Mouse (Mus musculus) testis, postnatal 14 days (tissue): Measurements from ENCODE around the gene Gm9936.
"Not testable (repeated sequence)": the region's sequence is repeated elsewhere in the genome, so short reads cannot be mapped to it uniquely, and the experiment has no call there.

Experiments used
- DNase-seq: peaks from one replicate; pipeline ENCODE4 v3.0.0; 2021; ENCODE audit warnings: low spot score

Gene Gm9936

DNA sequence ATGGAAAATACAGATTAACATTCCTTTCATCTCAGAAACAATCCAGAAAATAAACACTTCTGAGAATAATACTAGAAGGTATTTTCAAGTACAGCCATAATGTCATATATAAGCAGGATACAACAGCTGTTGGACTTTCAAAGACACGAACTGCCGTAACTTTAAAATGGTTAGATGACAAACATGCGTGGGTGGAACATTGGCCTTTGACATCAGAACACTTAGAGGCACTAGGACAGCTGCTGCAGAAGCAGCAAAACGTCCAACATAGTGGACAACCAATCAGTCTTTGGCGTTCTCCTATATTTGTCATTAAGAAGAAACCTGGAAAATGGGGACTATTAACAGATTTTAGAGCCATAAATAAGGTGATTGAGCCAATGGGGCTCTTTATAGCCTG lies 18.0 kb downstream of the Gm9936 start:
- DNase-seq: not testable (repeated sequence)

GRCm38 (mm10) chr5:114836886-114837285 lies 21.6 kb downstream of the Gm9936 start:
- no peak for DNase-seq

DNA sequence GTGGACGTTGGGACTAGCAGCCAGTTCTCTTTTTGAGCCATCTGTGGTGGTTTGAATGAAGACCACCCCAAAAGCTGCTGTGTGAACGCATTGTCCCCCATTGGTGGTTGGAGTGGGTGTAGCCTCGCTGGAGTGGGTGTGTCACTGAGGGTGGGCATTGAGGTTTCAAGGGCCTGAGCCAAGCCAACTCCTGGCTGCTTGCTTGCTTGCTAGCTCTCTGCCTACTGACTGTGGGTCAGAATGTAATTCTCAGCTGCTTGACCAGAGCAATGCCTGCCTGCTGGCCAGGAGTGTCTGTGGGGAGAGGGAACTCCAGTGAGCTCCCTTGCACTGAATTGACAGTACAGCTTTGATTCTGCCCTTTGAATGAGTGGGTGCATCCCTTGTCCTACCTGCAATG lies 28.7 kb downstream of the Gm9936 start:
- no peak for DNase-seq

DNA sequence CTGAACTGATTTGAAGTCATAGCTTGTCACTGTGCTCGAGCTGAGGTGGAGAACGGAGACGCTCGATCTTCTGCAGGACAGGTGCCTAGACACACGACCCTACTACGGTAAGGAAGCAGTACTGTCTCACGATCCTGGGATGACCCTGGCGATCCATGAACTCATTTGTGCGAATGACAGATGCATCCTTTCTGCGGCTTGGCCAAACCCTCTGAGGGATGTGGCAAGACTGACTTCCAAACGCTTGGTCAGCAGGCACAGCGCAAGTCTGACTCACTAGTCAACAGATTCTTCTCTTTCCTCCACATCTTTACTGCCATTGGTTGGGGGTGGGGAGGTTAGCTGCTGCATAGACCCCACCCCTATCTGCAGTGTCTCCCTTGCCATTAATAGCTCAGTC lies 31.1 kb downstream of the Gm9936 start:
- DNase-seq: no peak

DNA sequence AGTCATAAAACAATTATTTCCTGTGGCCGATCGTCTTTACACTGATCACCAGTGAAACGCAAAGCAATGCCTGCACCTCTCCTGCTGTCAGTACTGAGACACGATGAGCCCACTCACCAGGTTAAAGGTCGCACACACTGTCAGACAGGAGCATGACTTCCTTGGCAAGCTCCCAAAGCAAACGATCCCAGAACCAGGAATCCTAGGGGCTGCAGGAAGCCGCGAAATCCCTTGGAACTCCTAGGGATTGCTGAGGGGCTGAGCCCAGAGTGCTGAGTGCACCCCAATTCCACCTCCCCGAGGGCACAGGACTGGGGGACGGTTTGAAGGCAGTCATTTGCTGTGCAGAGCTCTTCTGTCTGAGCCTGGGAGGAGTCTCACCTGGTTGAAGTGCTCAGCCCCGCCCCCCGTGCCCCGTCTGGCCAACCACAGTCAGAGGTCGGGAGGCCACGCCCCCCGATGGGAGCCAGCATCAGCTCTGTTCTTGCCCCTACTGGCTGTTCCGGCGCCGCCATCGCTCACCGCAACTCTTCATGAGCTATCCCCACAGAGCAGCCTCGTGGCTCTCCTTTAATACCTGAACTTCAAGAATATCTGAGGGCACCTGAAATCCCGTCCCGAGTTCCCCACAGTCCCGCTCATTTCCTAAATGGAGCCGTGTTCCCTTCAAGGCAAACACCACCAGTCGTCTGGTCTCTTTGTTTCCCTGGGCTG lies 32.3 kb downstream of the Gm9936 start:
- DNase-seq: peak; percentile 84

- no peak for DNase-seq
Observed at GRCm38 (mm10) chr5:114824197-114824596, 34.3 kb downstream of the Gm9936 start.

- peak; percentile 81 for DNase-seq
Observed at GRCm38 (mm10) chr5:114822796-114823688, 35.4 kb downstream of the Gm9936 start, which contains the start of gene 1500011B03Rik. TSS of gene 1500011B03Rik (minus strand) at chr5:114823468.

DNA sequence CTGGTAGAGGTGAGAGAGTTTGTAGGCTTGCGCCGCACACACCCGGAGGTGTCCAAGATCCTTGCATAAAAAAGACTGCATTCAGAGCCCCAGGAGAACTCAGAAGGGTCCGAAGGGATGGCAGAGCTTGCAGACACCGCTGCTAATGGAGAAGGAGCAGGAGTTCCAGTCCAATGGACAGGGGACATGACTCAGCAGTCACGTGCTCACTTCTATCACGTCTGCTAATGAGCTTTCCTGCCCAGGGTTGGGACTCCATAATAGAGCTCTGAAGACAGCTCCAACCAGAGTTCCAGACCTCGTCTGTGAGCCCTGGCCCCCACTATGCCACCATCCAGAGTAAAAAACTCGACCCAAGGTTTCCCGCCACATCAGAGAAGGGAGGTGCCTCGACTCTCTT lies 40.4 kb downstream of the Gm9936 start:
- DNase-seq: no peak

- no peak for DNase-seq
Observed at GRCm38 (mm10) chr5:114816599-114816998, 41.9 kb downstream of the Gm9936 start.

GRCm38 (mm10) chr5:114813525-114814181 lies 44.8 kb downstream of the Gm9936 start:
- DNase-seq: peak; percentile 88

GRCm38 (mm10) chr5:114809826-114810225 lies 48.7 kb downstream of the Gm9936 start:
- DNase-seq: no peak

DNA sequence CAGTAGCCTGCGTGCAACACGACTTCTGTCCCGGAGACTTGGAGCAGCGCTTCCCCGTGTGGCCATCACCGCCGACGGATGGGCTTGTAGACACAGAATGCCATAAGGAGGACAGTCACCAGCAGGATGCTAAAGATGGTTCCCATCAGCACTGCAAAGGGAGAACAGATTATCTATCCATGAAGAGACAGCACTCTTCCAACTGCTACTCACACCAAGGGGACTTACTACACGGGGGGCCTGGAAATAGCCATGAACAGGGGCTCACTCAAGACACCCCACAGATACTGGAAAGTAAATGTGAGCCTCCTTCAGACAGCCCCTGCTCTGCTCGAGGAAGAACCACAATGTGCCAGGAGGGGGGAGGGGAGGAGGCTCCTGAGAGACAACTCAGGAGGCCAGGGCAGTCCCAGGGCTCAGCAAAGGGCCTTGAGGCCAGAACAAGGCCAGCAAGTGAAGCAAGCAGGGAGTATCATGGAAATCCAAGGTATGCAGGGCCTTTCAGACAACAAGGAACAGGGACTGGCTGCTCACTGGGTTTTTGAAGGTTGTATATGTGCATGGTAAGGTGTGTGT lies 49.2 kb downstream of the Gm9936 start:
- DNase-seq: no peak

DNA sequence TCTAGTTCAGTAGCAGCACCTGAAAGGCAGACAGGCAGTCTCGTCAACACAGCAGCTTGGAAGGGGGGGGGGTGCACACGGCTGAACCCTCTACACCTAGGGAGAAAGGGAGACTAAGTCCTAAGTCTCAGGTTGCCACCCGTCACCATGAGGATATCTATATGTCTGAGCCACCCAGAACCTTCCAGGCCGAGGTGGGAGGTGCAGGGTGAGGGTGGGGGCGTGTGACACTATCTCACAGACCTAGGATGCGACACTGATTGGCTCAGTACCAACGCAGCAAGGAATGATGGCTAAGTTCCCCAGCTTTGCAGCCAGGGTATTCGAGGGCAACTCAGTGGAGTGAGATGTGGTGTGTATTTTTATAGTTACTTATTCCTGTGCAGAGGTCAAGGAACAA lies 50.1 kb downstream of the Gm9936 start:
- no peak for DNase-seq

- DNase-seq: no peak
Observed at GRCm38 (mm10) chr5:114807893-114808292, 50.6 kb downstream of the Gm9936 start.

- DNase-seq: no peak
Observed at GRCm38 (mm10) chr5:114807468-114807867, 51.0 kb downstream of the Gm9936 start.

DNA sequence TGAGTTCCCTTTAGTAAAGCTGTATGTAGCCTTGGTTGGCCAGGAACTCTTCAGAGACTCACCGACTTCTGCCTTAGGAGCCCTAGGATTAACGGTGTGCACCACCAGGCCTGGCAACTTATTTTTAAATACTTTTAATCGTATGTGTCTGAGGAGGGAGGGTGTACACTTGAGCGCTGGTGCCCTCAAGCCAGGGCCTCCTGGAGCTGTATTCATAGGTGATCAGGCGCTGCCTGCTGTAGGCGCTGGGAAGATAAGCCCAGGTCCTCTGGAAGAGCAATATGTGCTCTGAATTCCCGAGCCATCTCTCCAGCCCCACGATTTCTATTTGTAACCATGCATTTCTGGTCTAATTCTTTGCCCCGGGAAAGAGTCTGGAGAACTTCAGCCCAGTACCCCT lies 51.4 kb downstream of the Gm9936 start:
- no peak for DNase-seq

DNA sequence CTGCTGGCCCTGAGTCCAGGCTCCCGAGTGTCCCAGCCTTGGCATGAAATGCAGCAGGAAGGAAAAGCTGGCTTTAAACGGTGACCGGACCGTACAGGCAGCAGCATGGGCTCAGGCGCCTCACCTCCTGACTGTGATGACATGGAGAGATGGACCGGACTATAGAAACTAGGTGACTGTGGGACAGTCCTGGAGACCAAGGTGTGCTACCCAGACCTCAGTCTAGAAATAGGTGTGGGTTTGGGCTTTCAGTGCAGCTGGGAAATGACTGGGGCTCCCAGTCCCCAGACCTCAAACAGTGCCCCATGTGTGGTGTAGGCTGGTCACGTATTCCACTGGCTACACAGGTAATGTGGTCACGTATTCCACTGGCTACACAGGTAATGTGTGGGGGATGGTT lies 51.8 kb downstream of the Gm9936 start:
- no peak for DNase-seq
